Mouse (Mus musculus) heart, embryonic 11.5 days (tissue): ENCODE results near the gene Ryr1. TPM values are rescaled to one million over a fixed set of nuclear protein-coding genes. Genes with fewer than 3 reads are reported as not detected.

Source experiments
- ATAC-seq: fragments of 200-750 bp; cut with Nextera tagmentation; replicated peaks from 2 replicates; pipeline ENCODE4 v1.8.0; 2017; ENCODE audit warnings: moderate library complexity; ENCODE audit not compliant: insufficient number of reproducible peaks, low FRiP score, low TSS enrichment
- H3K27ac ChIP-seq: fragments of 300-500 bp; sonication (generic); 2 replicates; pipeline ENCODE4 v1.5.1; 2014; ENCODE audit warnings: mild to moderate bottlenecking, low read depth, low read length
- H3K27me3 ChIP-seq: fragments of 300-500 bp; sonication (generic); 2 replicates; pipeline ENCODE4 v1.6.1; 2014; ENCODE audit warnings: mild to moderate bottlenecking, low read length, mixed read lengths; ENCODE audit not compliant: control insufficient read depth, insufficient read depth
- H3K36me3 ChIP-seq: fragments of 300-500 bp; sonication (generic); 2 replicates; pipeline ENCODE4 v1.6.1; 2014; ENCODE audit warnings: mild to moderate bottlenecking, low read length, moderate library complexity, mixed read lengths; ENCODE audit not compliant: control insufficient read depth, insufficient read depth
- H3K4me1 ChIP-seq: fragments of 300-500 bp; sonication (generic); 2 replicates; pipeline ENCODE4 v1.6.1; 2014; ENCODE audit warnings: low read length; ENCODE audit not compliant: control insufficient read depth, insufficient read depth
- H3K4me2 ChIP-seq: fragments of 300-500 bp; sonication (generic); 2 replicates; pipeline ENCODE4 v1.6.1; 2014; ENCODE audit warnings: mild to moderate bottlenecking, moderate library complexity
- H3K4me3 ChIP-seq: fragments of 300-500 bp; sonication (generic); 2 replicates; pipeline ENCODE4 v1.5.1; 2014; ENCODE audit warnings: low read depth, low read length
- H3K9ac ChIP-seq: fragments of 300-500 bp; sonication (generic); 2 replicates; pipeline ENCODE4 v1.6.1; 2014; ENCODE audit warnings: mild to moderate bottlenecking, low read depth, low read length, moderate library complexity
- H3K9me3 ChIP-seq: fragments of 300-500 bp; sonication (generic); replicated peaks from 2 replicates; pipeline ENCODE4 v1.6.1; 2016; ENCODE audit warnings: low read length; ENCODE audit not compliant: control insufficient read depth
- WGBS: fragments of 180-500 bp; shearing (Covaris S2); extraction: QIAGEN DNeasy Blood & Tissue Kit; methylation state at CpG from one replicate; pipeline ENCODE4 v1.1.7; 2014; ENCODE audit not compliant: insufficient replicate concordance; 5-methylcytosine and 5-hydroxymethylcytosine counted together
- polyA plus RNA-seq: library from polyadenylated mRNA; unstranded; fragments of >200 nt; fragmentation: Nextera tagmentation; extraction: Ambion mirVana; gene quantifications from 2 replicates; pipeline ENCODE4 v1.2.1, GENCODE M21; 2014

The Ryr1 gene
- polyA plus RNA-seq, 1 experiment from 2014 or later: 0.31 TPM

GRCm38 (mm10) chr7:28957997-28958725, 166.8 kb downstream of the Ryr1 start:
- H3K4me1 ChIP-seq: peaks cover 51% of the 10 kb centered on the region
- H3K27me3 ChIP-seq: no peaks in the 10 kb centered on the region
- H3K4me2 ChIP-seq: peak overlapping the region; percentile 93
- H3K4me3 ChIP-seq: no peak overlapping the region
- no peak for ATAC-seq
- peak overlapping the region; percentile 37; the same call in 1 of the 2 replicates for H3K27ac ChIP-seq
- H3K36me3 ChIP-seq: no peaks in the 10 kb centered on the region; the same call in 1 of the 2 replicates
- 0 out of 2 replicates have a peak overlapping the region, but pooled peaks have one; percentile 8 for H3K9ac ChIP-seq
- no peaks in the 10 kb centered on the region for H3K9me3 ChIP-seq
- WGBS: 45% methylated on average over 1 of the region's 1 CpGs

DNA sequence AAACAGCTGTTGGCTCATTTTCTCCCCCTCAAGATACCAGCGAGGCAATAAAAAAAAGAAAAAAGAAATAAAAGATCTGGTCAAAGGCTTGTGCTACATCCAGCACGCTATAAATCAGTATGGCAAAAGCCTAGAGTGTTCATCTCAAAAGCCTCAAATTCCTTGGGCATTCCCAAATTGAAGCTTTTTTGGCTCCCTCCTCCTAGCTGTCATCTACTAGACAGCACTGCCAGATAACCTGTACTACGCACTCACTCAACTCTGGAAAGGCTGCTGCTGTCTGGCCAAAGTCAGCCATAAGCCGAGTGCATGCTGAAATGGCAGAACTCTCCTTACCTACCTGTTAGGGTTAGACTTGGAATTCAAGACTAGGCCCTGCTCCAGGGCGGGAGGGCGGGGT, 167.7 kb downstream of the Ryr1 start:
- Histone ChIP-seq H3K4me2 (peak overlapping the region; percentile 23; the same call in 1 of the 2 replicates), H3K9ac (no peak overlapping the region), H3K4me1 (peaks cover 60% of the 10 kb centered on the region), H3K9me3 (no peaks in the 10 kb centered on the region), H3K27ac (peak overlapping the region; percentile 37; the same call in 1 of the 2 replicates), H3K36me3 (no peaks in the 10 kb centered on the region; the same call in 1 of the 2 replicates), H3K4me3 (peak overlapping the region; percentile 16; the same call in 1 of the 2 replicates), H3K27me3 (no peaks in the 10 kb centered on the region)
- no peak for ATAC-seq
- 65% methylated on average over 6 of the region's 6 CpGs for WGBS

GRCm38 (mm10) chr7:28956270-28956669, 168.7 kb downstream of the Ryr1 start:
- no peak overlapping the region for H3K4me2 ChIP-seq

DNA sequence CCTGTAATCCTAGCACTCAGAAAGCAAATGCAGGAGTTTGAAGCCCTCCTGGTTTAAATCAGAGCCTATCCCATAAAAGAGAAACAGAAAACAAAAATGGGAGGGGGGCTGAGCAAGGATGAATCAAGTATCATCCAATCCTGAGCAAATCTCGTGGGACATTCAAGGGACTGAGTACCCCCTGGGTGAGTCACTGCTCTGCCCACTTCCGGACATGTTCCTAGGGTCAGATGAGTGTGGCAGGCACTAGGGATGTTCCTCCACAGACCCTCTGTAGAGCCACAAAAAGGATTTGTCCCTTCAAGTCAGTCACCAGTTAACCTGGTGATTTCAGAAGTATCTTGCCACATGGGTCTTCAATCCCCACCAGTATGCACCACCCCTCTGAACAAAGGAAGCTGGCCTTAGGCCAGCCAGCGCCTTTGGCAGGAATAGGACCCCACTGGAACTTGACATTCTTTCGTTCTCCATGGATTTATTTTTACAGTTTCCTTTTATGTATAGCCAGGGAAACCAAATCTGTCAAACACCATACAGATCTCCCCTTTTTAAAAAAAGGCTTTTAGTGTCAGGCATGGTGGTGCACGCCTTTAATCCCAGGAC, 169.6 kb downstream of the Ryr1 start:
- no peak overlapping the region for H3K9ac ChIP-seq
- H3K4me2 ChIP-seq: no peak overlapping the region
- H3K27me3 ChIP-seq: no peaks in the 10 kb centered on the region
- H3K9me3 ChIP-seq: no peaks in the 10 kb centered on the region
- WGBS: 58% methylated on average over 5 of the region's 5 CpGs
- H3K27ac ChIP-seq: peak overlapping the region; percentile 42
- H3K4me1 ChIP-seq: peaks cover 78% of the 10 kb centered on the region
- no peaks in the 10 kb centered on the region; the same call in 1 of the 2 replicates for H3K36me3 ChIP-seq
- ATAC-seq: no peak
- no peak overlapping the region for H3K4me3 ChIP-seq

More at GRCm38 (mm10) chr7:28956270-28956669, 168.7 kb downstream of the Ryr1 start:
- no peak overlapping the region for H3K4me3 ChIP-seq
- H3K27ac ChIP-seq: 0 out of 2 replicates have a peak overlapping the region, but pooled peaks have one; percentile 15
- H3K27me3 ChIP-seq: no peaks in the 10 kb centered on the region
- H3K9me3 ChIP-seq: no peaks in the 10 kb centered on the region
- no peak for ATAC-seq
- H3K36me3 ChIP-seq: no peaks in the 10 kb centered on the region; the same call in 1 of the 2 replicates
- no peak overlapping the region for H3K9ac ChIP-seq
- WGBS: 72% methylated on average over 1 of the region's 1 CpGs
- H3K4me1 ChIP-seq: peaks cover 70% of the 10 kb centered on the region

DNA sequence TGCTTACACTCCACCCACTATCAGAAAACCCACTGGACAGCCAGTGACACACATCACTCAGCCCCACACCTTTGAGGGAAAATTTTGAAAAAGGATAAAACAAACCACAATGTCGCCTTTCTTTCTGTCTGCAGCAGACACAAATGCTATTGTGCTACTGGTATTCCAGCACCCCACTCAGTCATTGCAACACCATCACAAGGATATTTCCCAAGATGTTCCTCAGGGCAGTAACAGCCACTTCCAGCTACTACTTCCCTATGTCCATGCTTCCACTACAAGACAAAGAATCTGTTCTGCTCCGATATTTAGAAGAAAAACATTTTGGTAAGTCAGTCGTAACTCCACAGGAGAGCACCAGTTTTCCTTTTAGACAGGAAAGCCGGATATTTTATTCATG, 170.2 kb downstream of the Ryr1 start:
- Histone ChIP-seq H3K4me2 (no peak overlapping the region), H3K27ac (peak overlapping the region; percentile 42), H3K9ac (no peak overlapping the region)

GRCm38 (mm10) chr7:28953476-28954376, 171.3 kb downstream of the Ryr1 start:
- peak overlapping the region; percentile 47 for H3K4me2 ChIP-seq
- no peaks in the 10 kb centered on the region for H3K9me3 ChIP-seq
- peak overlapping the region; percentile 52 for H3K9ac ChIP-seq
- 7% methylated on average over 2 of the region's 2 CpGs for WGBS
- no peaks in the 10 kb centered on the region for H3K27me3 ChIP-seq
- peaks cover 2% of the 10 kb centered on the region; the same call in 1 of the 2 replicates for H3K36me3 ChIP-seq
- peaks cover 79% of the 10 kb centered on the region for H3K4me1 ChIP-seq
- peak overlapping the region; percentile 78 for H3K27ac ChIP-seq
- ATAC-seq: no peak; the same call in 1 of the 2 replicates
- no peak overlapping the region for H3K4me3 ChIP-seq

More for the DNA sequence above, 170.2 kb downstream of the Ryr1 start:
- ATAC-seq: no peak
- 82% methylated on average over 4 of the region's 4 CpGs for WGBS
- Histone ChIP-seq H3K4me1 (peaks cover 79% of the 10 kb centered on the region), H3K36me3 (no peaks in the 10 kb centered on the region; the same call in 1 of the 2 replicates), H3K4me3 (no peak overlapping the region), H3K9me3 (no peaks in the 10 kb centered on the region), H3K27me3 (no peaks in the 10 kb centered on the region)
